Mouse (Mus musculus): Measurements from ENCODE around the gene Hpca. TPM values are rescaled to one million over a fixed set of nuclear protein-coding genes. Genes with fewer than 3 reads are reported as not detected.
A peak's percentile ranks its signal among the peaks of the same experiment; 100 is the strongest.

Hpca gene
- total RNA-seq, 2 experiments from 2014 or later, result 441 to 451 TPM

- intact Hi-C loops (cut with DNase I), result no loop called here
- DNase-seq (ENCODE audit: extremely low spot score in 1 of 2, low spot score in 2 of 2), result no peak
Observed at GRCm38 (mm10) chr4:129117720-129118510, 3.9 kb downstream of the Hpca start.

- no peak for DNase-seq (ENCODE audit: extremely low spot score in 1 of 2, low spot score in 2 of 2)
Observed at GRCm38 (mm10) chr4:129116703-129117102, 5.1 kb downstream of the Hpca start.

GRCm38 (mm10) chr4:129113083-129113988 is 8.5 kb downstream of the Hpca start:
- peak; percentile 78 to 90 for DNase-seq (ENCODE audit: extremely low spot score in 1 of 2, low spot score in 2 of 2)
- intact Hi-C loops (cut with DNase I), result no loop called here

More at GRCm38 (mm10) chr4:129116703-129117102, 5.1 kb downstream of the Hpca start:
- intact Hi-C loops (cut with DNase I), result no loop called here

- intact Hi-C loops (cut with DNase I), result no loop called here
- no peak for DNase-seq (ENCODE audit: extremely low spot score in 1 of 2, low spot score in 2 of 2)
Observed at GRCm38 (mm10) chr4:129112231-129112630, 9.6 kb downstream of the Hpca start.

- intact Hi-C loops (cut with DNase I), result no loop called here
- DNase-seq (ENCODE audit: extremely low spot score in 1 of 2, low spot score in 2 of 2), result no peak
Observed at GRCm38 (mm10) chr4:129111350-129111749, 10.5 kb downstream of the Hpca start.

- no peak for DNase-seq (ENCODE audit: extremely low spot score in 1 of 2, low spot score in 2 of 2)
- intact Hi-C loops (cut with DNase I), result no loop called here
Observed at GRCm38 (mm10) chr4:129110804-129111203, 11.0 kb downstream of the Hpca start.

GRCm38 (mm10) chr4:129108624-129109023 is 13.2 kb downstream of the Hpca start:
- no peak for DNase-seq (ENCODE audit: extremely low spot score in 1 of 2, low spot score in 2 of 2)
- intact Hi-C loops (cut with DNase I), result no loop called here

- no peak for DNase-seq (ENCODE audit: extremely low spot score in 1 of 2, low spot score in 2 of 2)
Observed at GRCm38 (mm10) chr4:129107348-129107899, 14.4 kb downstream of the Hpca start.

GRCm38 (mm10) chr4:129106073-129106472 is 15.8 kb downstream of the Hpca start:
- no peak for DNase-seq (ENCODE audit: extremely low spot score in 1 of 2, low spot score in 2 of 2)
- intact Hi-C loops (cut with DNase I), result no loop called here

More at GRCm38 (mm10) chr4:129107348-129107899, 14.4 kb downstream of the Hpca start:
- intact Hi-C loops (cut with DNase I), result no loop called here

- no peak for DNase-seq (ENCODE audit: extremely low spot score in 1 of 2, low spot score in 2 of 2)
- intact Hi-C loops (cut with DNase I), result no loop called here
Observed at GRCm38 (mm10) chr4:129105356-129105755, 16.5 kb downstream of the Hpca start, which contains the start of gene Tmem54. TSS of gene Tmem54 (plus strand) at chr4:129105548.

- no peak for DNase-seq (ENCODE audit: extremely low spot score in 1 of 2, low spot score in 2 of 2)
- intact Hi-C loops (cut with DNase I), result no loop called here
Observed at GRCm38 (mm10) chr4:129102133-129102829, 19.6 kb downstream of the Hpca start.

- no peak for DNase-seq (ENCODE audit: extremely low spot score in 1 of 2, low spot score in 2 of 2)
- intact Hi-C loops (cut with DNase I), result no loop called here
Observed at GRCm38 (mm10) chr4:129097006-129097405, 24.8 kb downstream of the Hpca start.

GRCm38 (mm10) chr4:129095276-129095675 is 26.6 kb downstream of the Hpca start:
- no peak for DNase-seq (ENCODE audit: extremely low spot score in 1 of 2, low spot score in 2 of 2)
- intact Hi-C loops (cut with DNase I), result no loop called here

GRCm38 (mm10) chr4:129087850-129088249 is 34.0 kb downstream of the Hpca start:
- no peak for DNase-seq (ENCODE audit: extremely low spot score in 1 of 2, low spot score in 2 of 2)
- intact Hi-C loops (cut with DNase I), result loop anchor here (5.0 kb wide), 1 partner anchor 376 kb away; no protein-coding TSS in a partner anchor

GRCm38 (mm10) chr4:129086078-129086477 is 35.8 kb downstream of the Hpca start:
- peak; percentile 62 to 65 for DNase-seq (ENCODE audit: extremely low spot score in 1 of 2, low spot score in 2 of 2)
- intact Hi-C loops (cut with DNase I), result loop anchor here (5.0 kb wide), 1 partner anchor 374 kb away; no protein-coding TSS in a partner anchor

GRCm38 (mm10) chr4:129084896-129085295 is 36.9 kb downstream of the Hpca start:
- no peak for DNase-seq (ENCODE audit: extremely low spot score in 1 of 2, low spot score in 2 of 2)
- intact Hi-C loops (cut with DNase I), result loop anchor here (5.0 kb wide), 4 partner anchors 113 to 373 kb away; no protein-coding TSS in a partner anchor

- intact Hi-C loops (cut with DNase I), result loop anchor here (5.0 kb wide), 3 partner anchors 110 to 175 kb away; no protein-coding TSS in a partner anchor
- DNase-seq (ENCODE audit: extremely low spot score in 1 of 2, low spot score in 2 of 2), result peak; percentile 51 to 67
Observed at GRCm38 (mm10) chr4:129082379-129083115, 39.3 kb downstream of the Hpca start.

GRCm38 (mm10) chr4:129081939-129082338 is 39.9 kb downstream of the Hpca start:
- intact Hi-C loops (cut with DNase I), result loop anchor here (5.0 kb wide), 3 partner anchors 110 to 175 kb away; no protein-coding TSS in a partner anchor
- no peak for DNase-seq (ENCODE audit: extremely low spot score in 1 of 2, low spot score in 2 of 2)

All from left cerebral cortex, postnatal 10 days (tissue).